Mouse (Mus musculus): ENCODE measurements around the gene Magea5. TPM values are rescaled to one million over a fixed set of nuclear protein-coding genes. Genes with fewer than 3 reads are reported as not detected.

Gene Magea5
- polyA plus RNA-seq (2014; fragmentation: Illumina TruSeq; extraction: RNeasy Lipid Tissue Mini Kit (QIAGEN cat#74804); ENCODE audit: low read depth, low replicate concordance) = not detected

GRCm38 (mm10) chrX:155063045-155063444, at the start of gene Magea5:
Magea5 (minus strand) TSS chrX:155063145.

GRCm38 (mm10) chrX:155093566-155093965, 30.6 kb upstream of the Magea5 start, which contains the start of gene Magea2:
Magea2 (minus strand) TSS chrX:155093666.

GRCm38 (mm10) chrX:155089693-155090092, 26.7 kb upstream of the Magea5 start, which contains the start of gene Magea1:
Magea1 (minus strand) TSS chrX:155089793.

Other genes starting within 250 kb of the Magea5 start
- not detected for gene Cldn34b1, start 172.9 kb downstream of the Magea5 start, polyA plus RNA-seq (2014; fragmentation: Illumina TruSeq; extraction: RNeasy Lipid Tissue Mini Kit (QIAGEN cat#74804); ENCODE audit: low read depth, low replicate concordance)
- not detected for gene Magea6, start 127.2 kb downstream of the Magea5 start, polyA plus RNA-seq (2014; fragmentation: Illumina TruSeq; extraction: RNeasy Lipid Tissue Mini Kit (QIAGEN cat#74804); ENCODE audit: low read depth, low replicate concordance)
- not detected for gene Magea3, start 113.6 kb downstream of the Magea5 start, polyA plus RNA-seq (2014; fragmentation: Illumina TruSeq; extraction: RNeasy Lipid Tissue Mini Kit (QIAGEN cat#74804); ENCODE audit: low read depth, low replicate concordance)
- gene Magea8, start 67.3 kb downstream of the Magea5 start, polyA plus RNA-seq (2014; fragmentation: Illumina TruSeq; extraction: RNeasy Lipid Tissue Mini Kit (QIAGEN cat#74804); ENCODE audit: low read depth, low replicate concordance) = not detected
- not detected for gene Magea1, start 26.6 kb upstream of the Magea5 start, polyA plus RNA-seq (2014; fragmentation: Illumina TruSeq; extraction: RNeasy Lipid Tissue Mini Kit (QIAGEN cat#74804); ENCODE audit: low read depth, low replicate concordance)
- not detected for gene Magea2, start 30.5 kb upstream of the Magea5 start, polyA plus RNA-seq (2014; fragmentation: Illumina TruSeq; extraction: RNeasy Lipid Tissue Mini Kit (QIAGEN cat#74804); ENCODE audit: low read depth, low replicate concordance)
- not detected for gene Cldn34b2, start 65.3 kb upstream of the Magea5 start, polyA plus RNA-seq (2014; fragmentation: Illumina TruSeq; extraction: RNeasy Lipid Tissue Mini Kit (QIAGEN cat#74804); ENCODE audit: low read depth, low replicate concordance)
- 837 TPM for gene Sat1, start 153.3 kb upstream of the Magea5 start, polyA plus RNA-seq (2014; fragmentation: Illumina TruSeq; extraction: RNeasy Lipid Tissue Mini Kit (QIAGEN cat#74804); ENCODE audit: low read depth, low replicate concordance)
- 85.2 TPM for gene Acot9, start 199.3 kb upstream of the Magea5 start, polyA plus RNA-seq (2014; fragmentation: Illumina TruSeq; extraction: RNeasy Lipid Tissue Mini Kit (QIAGEN cat#74804); ENCODE audit: low read depth, low replicate concordance)